Mouse (Mus musculus): ENCODE measurements around the gene Cpsf4l.
A peak's percentile ranks its signal among the peaks of the same experiment; 100 is the strongest.
"Not testable (repeated sequence)": the region's sequence is repeated elsewhere in the genome, so short reads cannot be mapped to it uniquely, and the experiment has no call there.

Gene Cpsf4l

DNA sequence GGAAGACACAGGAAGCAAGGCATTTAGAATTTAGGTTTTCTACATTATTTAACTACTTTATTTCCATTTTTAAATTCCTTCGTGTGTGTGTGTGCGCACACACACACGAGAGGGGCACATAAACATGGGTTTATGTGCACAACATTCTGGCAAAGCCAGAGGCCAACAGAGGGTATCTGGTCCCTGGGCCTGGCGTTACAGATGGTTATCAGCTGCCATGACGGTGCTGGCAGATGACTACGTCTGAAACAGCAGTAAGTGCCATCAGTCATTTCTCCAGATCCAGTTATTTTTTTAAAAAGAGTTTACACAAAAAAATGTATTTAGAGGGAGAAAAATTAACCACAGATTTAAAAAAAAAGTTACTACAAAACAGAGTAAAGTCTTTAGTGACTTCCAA lies 43.6 kb downstream of the Cpsf4l start:
- no peak for DNase-seq (ENCODE audit: low spot score in 2 of 2)

DNA sequence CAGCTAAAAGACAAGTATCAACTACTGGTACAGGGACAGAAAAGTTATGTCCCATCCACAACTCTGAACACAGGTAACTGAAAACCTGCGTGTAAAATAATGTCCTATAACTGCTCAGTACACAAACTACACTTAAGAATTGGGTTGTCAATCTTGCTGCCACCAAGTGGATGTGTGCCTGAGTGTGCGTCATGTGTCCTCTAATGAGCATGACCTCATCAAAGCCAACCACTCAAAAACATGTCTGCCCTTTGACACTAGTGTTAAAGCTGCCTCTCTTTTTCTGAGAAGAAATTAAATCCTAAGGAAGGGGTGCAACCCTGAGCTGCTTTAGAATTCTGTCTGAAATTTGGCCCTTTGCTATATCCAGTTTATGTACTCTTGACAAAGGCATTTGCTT lies 45.5 kb downstream of the Cpsf4l start:
- no peak for DNase-seq (ENCODE audit: low spot score in 2 of 2)

DNA sequence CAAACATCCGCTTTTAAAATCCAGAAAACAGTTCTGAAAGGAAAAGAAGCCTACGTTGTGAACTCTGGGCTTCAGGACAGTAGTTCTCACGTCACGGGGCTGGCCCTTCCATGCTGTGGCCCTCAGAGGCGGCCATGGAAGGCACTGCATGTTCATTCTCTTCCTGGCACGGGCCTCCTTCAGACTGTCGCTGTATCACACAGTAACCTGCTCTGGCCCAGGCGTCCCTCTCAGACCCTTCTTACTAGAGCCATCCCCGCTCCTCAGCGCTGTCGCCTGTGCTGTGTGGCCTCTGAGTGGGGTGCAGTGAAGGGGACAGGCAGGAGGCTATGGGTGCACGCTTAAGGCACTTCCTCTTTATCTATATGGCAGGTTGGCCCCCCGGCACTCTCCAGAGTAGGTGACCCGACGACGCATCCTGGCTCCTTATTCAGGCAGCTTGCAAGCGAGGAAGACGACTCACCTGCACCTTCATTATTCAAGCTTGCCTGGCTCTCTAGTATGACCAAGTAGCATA lies 47.9 kb downstream of the Cpsf4l start:
- DNase-seq (ENCODE audit: low spot score in 2 of 2): no peak

DNA sequence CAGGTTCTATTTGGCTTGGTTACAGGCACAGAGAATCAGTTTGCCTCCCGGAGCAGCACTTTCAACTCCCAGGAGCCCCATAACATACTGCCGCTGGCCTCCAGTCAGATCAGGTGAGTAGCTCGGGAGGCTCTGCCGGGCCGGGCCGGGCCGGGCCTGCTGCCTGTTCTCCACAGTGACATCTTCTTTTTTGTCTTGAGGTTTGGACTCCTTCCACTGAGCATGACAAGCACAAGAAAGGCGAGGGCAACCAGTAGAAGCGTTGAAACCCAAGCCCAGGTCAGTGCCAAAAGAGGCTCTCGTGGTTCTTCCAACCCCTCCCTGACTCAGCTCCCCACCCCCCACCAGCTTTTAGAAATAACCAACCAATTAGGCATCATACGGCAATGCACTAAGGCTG lies 48.9 kb downstream of the Cpsf4l start:
- no peak for DNase-seq (ENCODE audit: low spot score in 2 of 2)

DNA sequence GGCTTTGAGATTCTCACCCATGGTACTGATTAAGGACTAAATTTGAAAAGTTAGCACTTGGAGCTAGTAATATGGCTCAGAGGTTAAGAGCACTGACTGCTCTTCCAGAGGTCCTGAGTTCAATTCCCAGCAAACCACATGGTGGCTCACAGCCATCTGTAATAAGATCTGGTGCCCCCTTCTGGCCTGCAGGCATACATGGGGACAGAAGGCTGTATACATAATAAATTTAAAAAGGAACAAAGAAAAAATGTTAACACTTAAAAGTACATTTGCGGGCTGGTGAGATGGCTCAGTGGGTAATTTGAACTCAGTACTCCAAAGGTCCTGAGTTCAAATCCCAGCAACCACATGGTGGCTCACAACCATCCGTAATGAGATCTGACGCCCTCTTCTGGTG lies 49.6 kb downstream of the Cpsf4l start:
- DNase-seq (ENCODE audit: low spot score in 2 of 2): not testable (repeated sequence)

DNA sequence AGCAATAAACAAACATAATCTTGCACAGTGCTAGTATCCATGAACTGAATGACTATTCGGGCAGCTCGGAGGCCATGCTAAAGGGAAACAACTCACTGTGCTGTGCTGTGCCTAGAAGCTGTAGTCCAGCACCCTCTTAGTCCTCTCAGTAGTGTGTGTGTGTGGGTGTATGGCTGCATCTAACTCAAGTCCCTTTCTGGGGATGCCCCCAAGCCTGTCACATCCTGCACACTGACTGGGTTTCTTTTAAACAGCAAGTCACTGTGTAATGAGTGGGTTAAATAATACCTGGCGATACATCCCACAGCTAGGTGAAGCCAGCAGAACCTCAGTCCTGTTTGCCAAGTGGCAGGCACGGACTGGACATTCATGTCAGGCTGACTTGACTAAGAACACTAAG lies 51.1 kb downstream of the Cpsf4l start:
- no peak for DNase-seq (ENCODE audit: low spot score in 2 of 2)

DNA sequence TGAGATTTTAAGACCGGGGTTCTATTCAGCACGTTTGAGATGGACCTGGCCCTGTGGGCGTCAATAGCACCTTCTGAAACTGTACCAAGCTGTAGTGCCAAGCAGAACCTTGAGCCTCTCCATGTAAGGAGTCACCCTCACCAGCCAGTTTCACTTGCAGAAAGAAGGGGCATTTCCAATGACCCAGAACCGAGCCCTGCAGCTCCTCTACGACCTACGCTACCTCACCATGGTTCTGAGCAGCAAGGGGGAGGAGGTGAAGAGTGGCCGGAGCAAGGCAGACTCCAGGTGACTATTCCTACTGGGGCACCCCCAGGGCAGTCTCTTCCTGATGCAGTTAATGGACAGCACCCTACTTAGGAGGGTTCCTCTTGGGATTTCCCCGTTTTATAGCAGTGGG lies 51.5 kb downstream of the Cpsf4l start:
- DNase-seq (ENCODE audit: low spot score in 2 of 2): no peak

DNA sequence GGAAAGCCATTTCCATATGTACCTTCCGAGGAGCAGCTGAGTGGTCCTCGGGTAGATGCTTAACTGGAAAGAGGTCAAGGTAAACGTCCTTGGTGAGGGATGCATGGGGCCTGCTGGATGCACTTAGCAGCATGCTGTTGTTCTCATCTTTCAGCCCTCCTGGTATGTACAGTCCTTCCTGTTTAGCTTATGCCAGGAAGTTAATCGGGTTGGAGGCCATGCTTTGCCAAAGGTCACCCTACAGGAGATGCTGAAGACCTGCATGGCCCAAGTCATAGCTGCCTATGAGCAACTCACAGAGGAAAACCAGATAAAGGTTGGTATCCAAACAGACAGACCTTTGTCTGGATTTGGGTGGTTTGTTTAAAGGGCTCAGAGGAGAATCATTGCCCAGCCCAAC lies 52.6 kb downstream of the Cpsf4l start:
- no peak for DNase-seq (ENCODE audit: low spot score in 2 of 2)

DNA sequence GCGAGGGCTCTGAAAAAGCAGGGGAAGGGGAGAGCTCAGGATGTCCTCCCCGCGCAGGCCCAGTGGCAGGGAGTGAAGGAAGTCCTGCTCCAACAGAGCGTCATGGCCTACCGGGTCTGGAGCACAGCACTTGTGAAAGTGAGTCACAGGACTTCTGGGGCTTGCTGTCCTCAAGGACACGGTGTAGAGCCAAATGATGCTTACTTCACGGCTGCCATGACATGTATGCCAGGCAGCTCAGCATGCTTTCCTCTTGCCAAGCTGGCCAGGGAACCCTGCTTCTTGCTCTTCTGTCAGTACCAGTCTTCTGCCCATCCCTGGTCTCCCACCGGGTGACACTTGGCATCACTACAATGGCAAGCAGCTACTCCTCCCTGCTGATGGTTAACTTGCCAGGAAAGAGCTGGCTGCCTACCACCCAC lies 53.3 kb downstream of the Cpsf4l start:
- no peak for DNase-seq (ENCODE audit: low spot score in 2 of 2)

DNA sequence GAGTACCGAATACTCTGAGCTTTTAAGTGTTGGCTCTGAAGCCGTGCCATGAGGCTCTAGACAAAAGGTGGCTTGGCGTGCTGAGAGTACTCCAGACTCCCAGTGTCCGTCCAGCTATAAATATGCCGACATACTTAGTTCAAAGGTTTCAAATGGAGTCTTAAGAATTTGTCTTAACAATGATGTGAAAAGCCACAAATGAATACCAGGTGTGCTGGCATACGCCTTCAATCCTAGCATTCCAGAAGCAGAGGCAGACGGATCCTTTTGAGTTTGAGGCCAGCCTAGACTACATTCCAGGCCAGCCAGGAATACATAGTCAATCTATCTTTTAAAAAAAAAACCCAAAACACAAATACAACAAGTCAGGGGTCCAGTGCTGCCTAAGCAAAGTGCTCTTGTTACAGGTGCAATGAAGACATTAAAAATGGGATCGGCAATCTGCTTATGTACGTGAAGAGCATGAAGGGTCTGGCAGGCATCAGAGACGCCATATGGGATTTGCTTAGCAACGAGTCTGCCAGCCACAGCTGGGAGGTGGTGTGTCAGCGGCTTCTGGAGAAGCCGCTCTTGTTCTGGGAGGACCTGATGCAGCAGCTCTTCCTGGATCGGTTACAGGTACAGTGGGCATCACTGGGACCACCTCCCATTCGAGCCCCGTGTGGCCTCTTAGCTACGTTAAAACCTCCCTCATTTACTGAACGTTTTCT lies 55.1 kb downstream of the Cpsf4l start:
- no peak for DNase-seq (ENCODE audit: low spot score in 2 of 2)

DNA sequence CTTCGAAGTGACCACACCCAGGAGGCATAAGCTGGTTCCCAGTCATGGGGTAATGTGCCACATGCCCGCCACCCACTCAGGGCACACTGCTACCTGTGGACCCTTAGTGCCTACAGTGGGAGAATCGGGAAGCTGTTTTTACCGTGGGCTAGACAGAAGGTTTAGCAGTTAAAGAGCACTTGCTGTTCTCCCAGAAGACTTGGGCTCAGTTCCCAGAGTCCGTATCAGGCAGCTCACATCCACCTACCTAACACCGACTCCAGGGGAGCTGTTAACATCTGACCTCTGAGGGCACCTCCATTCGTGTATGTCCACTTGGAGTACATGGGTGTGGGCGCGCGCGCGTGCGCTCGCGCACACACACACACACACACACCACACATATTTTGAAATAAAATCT lies 55.7 kb downstream of the Cpsf4l start:
- DNase-seq (ENCODE audit: low spot score in 2 of 2): no peak

DNA sequence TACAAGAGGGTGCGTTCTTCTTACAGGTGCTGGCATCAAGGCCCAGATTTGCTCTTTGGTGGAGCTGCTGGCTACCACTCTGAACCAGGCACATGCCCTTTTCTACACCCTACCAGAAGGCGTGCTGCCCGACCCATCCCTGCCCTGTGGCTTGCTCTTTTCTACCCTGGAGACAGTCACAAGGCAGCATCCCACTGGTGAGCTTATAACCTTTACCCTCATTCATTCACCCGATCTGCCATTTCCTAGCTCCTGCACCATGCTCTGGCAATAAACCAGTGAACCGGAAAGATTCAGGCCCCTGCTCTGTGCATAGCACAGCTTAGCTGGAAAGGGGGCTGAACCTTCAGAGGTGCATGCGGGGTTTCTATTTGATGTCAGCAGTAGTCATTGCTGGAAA lies 57.3 kb downstream of the Cpsf4l start:
- DNase-seq (ENCODE audit: low spot score in 2 of 2): no peak

DNA sequence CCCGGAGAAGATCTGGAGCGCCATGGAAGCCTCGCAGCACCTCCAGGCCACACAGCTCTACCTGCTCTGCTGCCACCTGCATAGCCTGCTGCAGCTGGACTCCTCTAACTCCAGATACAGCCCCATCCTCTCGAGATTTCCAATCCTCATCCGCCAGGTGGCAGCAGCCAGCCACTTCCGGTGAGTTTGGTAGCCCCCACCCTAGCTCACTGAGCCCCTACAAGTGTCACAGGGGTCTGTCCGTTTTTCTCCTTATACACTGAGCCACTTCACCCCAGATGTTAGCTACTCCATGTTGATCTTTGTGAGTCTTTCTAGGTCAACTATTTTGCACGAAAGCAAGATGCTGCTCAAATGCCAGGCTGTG lies 57.9 kb downstream of the Cpsf4l start:
- DNase-seq (ENCODE audit: low spot score in 2 of 2): no peak

DNA sequence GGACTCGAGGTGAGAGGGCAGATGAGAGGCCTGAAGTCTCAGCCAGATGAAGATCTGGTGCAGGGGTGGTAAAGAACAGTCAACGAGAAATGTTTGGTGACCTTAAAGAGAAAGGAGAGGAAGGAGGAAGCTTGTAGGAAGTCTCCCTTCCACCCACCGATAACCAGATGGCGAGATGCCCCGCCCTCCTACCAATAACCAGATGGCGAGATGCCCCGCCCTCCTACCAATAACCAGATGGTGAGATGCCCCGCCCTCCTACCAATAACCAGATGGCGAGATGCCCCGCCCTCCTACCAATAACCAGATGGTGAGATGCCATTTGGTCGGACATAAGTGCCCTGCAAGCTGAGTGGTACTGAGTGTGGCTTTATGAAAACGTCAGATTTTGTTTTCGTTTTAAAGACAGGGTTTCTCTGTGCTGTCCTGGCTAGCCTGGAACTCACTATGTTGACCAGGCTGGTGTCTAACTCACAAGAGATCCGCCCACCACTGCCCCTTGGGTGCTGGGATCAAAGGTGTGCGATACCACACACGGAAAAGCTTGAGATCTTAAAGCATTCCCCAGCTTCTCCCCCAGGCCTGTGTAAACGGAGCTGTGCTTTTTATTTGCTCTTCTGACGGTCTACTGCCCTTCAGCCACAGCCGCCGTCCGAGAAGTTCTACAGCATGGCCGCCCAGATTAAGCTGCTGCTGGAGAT lies 58.5 kb downstream of the Cpsf4l start:
- no peak for DNase-seq (ENCODE audit: low spot score in 2 of 2)

DNA sequence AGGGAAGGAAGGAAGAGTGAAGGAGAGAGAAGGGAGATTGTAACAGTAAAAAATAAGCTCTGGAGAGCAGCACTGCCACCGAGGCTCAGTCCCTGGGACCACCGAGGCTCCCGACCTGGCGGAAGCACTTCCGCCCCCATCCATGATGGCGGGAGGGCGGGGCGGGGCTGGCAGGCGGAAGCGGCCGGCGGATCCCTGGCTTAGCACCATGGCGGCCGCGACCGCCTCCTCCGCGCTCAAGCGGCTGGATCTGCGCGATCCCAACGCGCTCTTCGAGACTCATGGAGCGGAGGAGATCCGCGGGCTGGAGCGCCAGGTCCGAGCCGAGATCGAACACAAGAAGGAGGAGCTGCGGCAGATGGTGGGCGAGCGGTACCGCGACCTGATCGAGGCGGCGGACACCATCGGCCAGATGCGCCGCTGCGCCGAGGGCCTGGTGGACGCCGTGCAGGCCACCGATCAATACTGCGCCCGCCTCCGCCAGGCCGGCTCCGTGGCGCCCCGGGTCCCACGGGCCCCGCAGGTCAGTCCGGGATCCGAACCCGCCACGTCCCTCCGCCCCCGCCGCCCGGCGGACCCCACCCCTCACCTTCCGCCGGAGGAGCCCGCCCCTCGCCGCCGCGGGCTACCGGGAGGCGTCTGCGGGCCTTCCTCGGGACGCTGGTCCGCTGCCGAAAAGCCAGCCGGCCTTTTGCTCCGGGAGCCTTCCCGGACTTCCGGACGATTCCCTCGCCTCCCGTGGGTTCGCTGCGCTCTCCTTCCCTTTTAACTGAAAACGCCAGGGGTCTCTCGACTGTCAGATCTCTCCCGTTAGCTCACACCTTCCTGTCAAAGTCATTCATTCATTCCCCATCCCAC lies 60.2 kb downstream of the Cpsf4l start, which contains the start of gene Slc39a11:
Gene Slc39a11 (minus strand): TSS at position 727 of the 858 bp plus-strand sequence.
- DNase-seq (ENCODE audit: low spot score in 2 of 2): peak in 1 of 2 experiments; percentile 61

DNA sequence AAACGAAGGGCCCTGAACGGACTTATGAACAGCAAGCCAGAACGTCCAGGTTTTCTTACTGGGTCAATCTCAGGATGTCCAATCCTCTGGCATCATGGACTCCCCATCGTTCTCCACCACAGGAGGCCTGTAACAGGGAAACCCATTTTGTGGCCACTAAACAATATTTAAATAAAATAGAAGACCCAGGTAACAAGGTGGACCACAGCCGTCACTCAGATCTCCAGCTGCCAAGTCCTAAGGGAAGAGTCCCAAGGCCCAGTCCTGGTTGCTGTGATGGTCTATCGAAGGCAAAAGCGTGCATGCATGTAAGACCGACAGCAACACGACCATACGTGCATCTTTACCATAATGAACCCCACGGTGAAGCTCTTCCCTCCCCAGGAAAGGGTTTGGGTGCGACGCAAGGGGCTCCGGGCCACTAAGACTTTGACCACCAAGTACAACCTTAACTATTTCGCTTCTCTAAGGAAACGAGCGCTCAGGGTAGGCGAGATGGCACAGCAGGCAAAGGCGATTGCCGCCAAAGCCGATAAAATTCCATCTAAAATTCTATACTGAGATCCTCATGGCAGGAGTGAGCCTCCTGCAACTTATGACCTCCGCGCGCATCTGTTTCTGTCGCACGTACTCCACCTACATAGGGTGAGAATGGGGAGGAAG lies 61.0 kb downstream of the Cpsf4l start, which contains the start of gene Cog1:
Gene Cog1 (plus strand): TSS at position 480 of the 663 bp plus-strand sequence.
- DNase-seq (ENCODE audit: low spot score in 2 of 2): no peak

Measured in frontal cortex, postnatal 10 days (tissue).